In genomic region chr1:53773994-53774393, GRCm38 (mm10) we compare ENCODE assay signal across 9 mouse cellular contexts. TPM values are rescaled to one million over a fixed set of nuclear protein-coding genes. Genes with fewer than 3 reads are reported as not detected.
DNase-seq lines count a peak whose midpoint lies in the region; ATAC-seq and TF ChIP-seq lines count a peak whose summit lies in the region.
"Had no signal": no experiment of that assay in that cellular context is flagged by ENCODE, and none has a peak within 500 bp of the region (broad histone marks: within the 10 kb centered on the region; RNA-seq: fewer than 3 reads in every experiment).

No protein-coding gene starts in this region.

- TF ChIP-seq POLR2A in limb, embryonic 14.5 days (IDR thresholded peaks at IDR 0.05; ENCODE audit: borderline replicate concordance, extremely low read depth, insufficient read depth, insufficient read length) = no peak

- no peak for ATAC-seq in limb, embryonic 14.5 days (ENCODE audit: low FRiP score, low read depth)
- ATAC-seq in granulocyte monocyte progenitor cell, adult 5-6 weeks (replicated peaks; ENCODE audit: poor library complexity, severe bottlenecking) = peak; percentile 97
- peak; percentile 94 for ATAC-seq in megakaryocyte, adult 5-6 weeks (ENCODE audit: poor library complexity, severe bottlenecking)

- no peaks in the 10 kb centered on the region for H3K27me3 ChIP-seq in limb, embryonic 14.5 days (ENCODE audit: control insufficient read depth, insufficient read depth, low read length)
- H3K27me3 ChIP-seq in limb, embryonic 10.5 days (ENCODE audit: low read depth, poor library complexity, severe bottlenecking) = no peaks in the 10 kb centered on the region
- H3K27me3 ChIP-seq: neural tube, embryonic 12.5 days had no signal

- peaks cover 3% of the 10 kb centered on the region; the same call in 1 of the 2 replicates for H3K4me1 ChIP-seq in limb, embryonic 14.5 days (ENCODE audit: control insufficient read depth, insufficient read depth, low read length)
- no peaks in the 10 kb centered on the region for H3K4me1 ChIP-seq in limb, embryonic 10.5 days
- H3K4me1 ChIP-seq: neural tube, embryonic 12.5 days had no signal

- no peak overlapping the region for H3K4me3 ChIP-seq in limb, embryonic 14.5 days (replicated peaks; ENCODE audit: low read length)
- no peak overlapping the region for H3K4me3 ChIP-seq in limb, embryonic 10.5 days
- H3K4me3 ChIP-seq: neural tube, embryonic 12.5 days had no signal

- no peak overlapping the region for H3K27ac ChIP-seq in limb, embryonic 14.5 days (replicated peaks; ENCODE audit: low read depth, low read length)
- H3K27ac ChIP-seq in limb, embryonic 10.5 days = no peak overlapping the region
- H3K27ac ChIP-seq: neural tube, embryonic 12.5 days had no signal

- peak; percentile 3 for DNase-seq in limb, embryonic 14.5 days (ENCODE audit: low spot score)
- DNase-seq in limb, embryonic 10.5 days (ENCODE audit: low spot score) = no peak
- DNase-seq in thymus, postnatal 4 days = peak; percentile 76
- DNase-seq in MN1 (ENCODE audit: low spot score) = no peak
- DNase-seq in left cerebral cortex, adult 8-10 months (ENCODE audit: low spot score in 2 of 2) = no peak
- no peak for DNase-seq in right cerebral cortex, adult 2 months (ENCODE audit: low spot score in 2 of 2)

- H3K4me2 ChIP-seq in limb, embryonic 14.5 days (replicated peaks; ENCODE audit: low read depth, low read length, severe bottlenecking) = no peak overlapping the region
- H3K4me2 ChIP-seq: neural tube, embryonic 12.5 days had no signal

- H3K36me3 ChIP-seq in limb, embryonic 14.5 days (ENCODE audit: control insufficient read depth, insufficient read depth, low read length) = peaks cover 7% of the 10 kb centered on the region; the same call in 1 of the 2 replicates
- H3K36me3 ChIP-seq in limb, embryonic 10.5 days = no peaks in the 10 kb centered on the region
- H3K36me3 ChIP-seq: neural tube, embryonic 12.5 days had no signal

- WGBS in limb, embryonic 14.5 days = 34% methylated on average over 6 of the region's 6 CpGs
- WGBS in limb, embryonic 10.5 days = 79% methylated on average over 6 of the region's 6 CpGs

- no peaks in the 10 kb centered on the region for H3K9me3 ChIP-seq in limb, embryonic 14.5 days (ENCODE audit: control insufficient read depth, low read length)
- no peaks in the 10 kb centered on the region for H3K9me3 ChIP-seq in limb, embryonic 10.5 days (replicated peaks)
- H3K9me3 ChIP-seq: neural tube, embryonic 12.5 days had no signal

- no peak overlapping the region for H3K9ac ChIP-seq in limb, embryonic 14.5 days (ENCODE audit: low read depth, low read length, severe bottlenecking)
- H3K9ac ChIP-seq: neural tube, embryonic 12.5 days had no signal

RNA-seq across cellular contexts. Expression of gene Stk17b, which starts 11.0 kb away (rescaled TPM):
- polyA plus RNA-seq in limb, embryonic 14.5 days (2012; rRNA removed) = 6.2 and 6.4 TPM in 2 replicates
- polyA plus RNA-seq in limb, embryonic 14.5 days (2014; fragmentation: Nextera tagmentation; extraction: Ambion mirVana) = 14.7 and 15.0 TPM in 2 replicates
- polyA plus RNA-seq in limb, embryonic 10.5 days (2016; fragmentation: Nextera tagmentation; extraction: Ambion mirVana) = 6.0 and 7.8 TPM in 2 replicates
- 10.8 and 16.2 TPM in 2 replicates for total RNA-seq in granulocyte monocyte progenitor cell, adult 5-6 weeks (2014; fragmentation: Nextera tagmentation)
- 51.3 and 58.9 TPM in 2 replicates for total RNA-seq in granulocyte monocyte progenitor cell, adult 5-6 weeks (2017)
- total RNA-seq in megakaryocyte, adult 5-6 weeks (2015) = 160 and 166 TPM in 2 replicates
- total RNA-seq in megakaryocyte, adult 5-6 weeks (2017) = 131 and 147 TPM in 2 replicates
- total RNA-seq in left cerebral cortex, adult 8-10 months (2022) = 1 to 10 TPM; 6.3 to 7.3 (median 6.8) TPM

Comparison
In these comparisons a context has a peak if more than half of its experiments do, and no peak if none do; other contexts are left out.
1. DNase-seq: peak in limb, embryonic 14.5 days (single experiment) and thymus, postnatal 4 days (single experiment); none in limb, embryonic 10.5 days (single experiment), MN1 (single experiment), left cerebral cortex, adult 8-10 months (0 of 2) and right cerebral cortex, adult 2 months (0 of 2).